Mouse (Mus musculus): Measurements from ENCODE around the gene Tle4.

DNA sequence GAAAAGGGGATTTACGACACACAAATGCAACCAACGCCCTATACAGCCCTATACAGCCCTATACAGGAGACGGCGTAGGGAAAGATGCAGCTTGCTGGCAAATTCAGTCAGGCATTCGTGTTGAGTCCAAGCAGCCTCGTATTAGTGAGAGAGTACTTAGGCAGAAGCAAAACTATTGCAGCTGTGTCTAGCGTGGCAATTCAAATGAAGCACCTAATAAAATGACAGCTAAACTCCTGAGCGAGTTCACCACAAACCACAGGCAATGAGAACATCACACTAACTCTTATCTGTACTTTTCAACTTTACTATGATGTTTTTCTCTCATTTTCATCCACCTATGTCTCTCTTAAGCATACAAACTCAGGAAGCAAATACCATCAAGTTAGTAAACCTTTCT is 131.8 kb downstream of the Tle4 start:
- TF ChIP-seq CTCF (IDR thresholded peaks at IDR 0.05; ENCODE audit: low read depth, low read length) (no peak), POLR2A (IDR thresholded peaks at IDR 0.05; ENCODE audit: insufficient read depth, low read length) (no peak)

Measured in ES-Bruce4 (cell line).